In genomic region chr14:56778200-56778932, GRCm38 (mm10) we compare ENCODE assay signal across 8 mouse cellular contexts. TPM values are rescaled to one million over a fixed set of nuclear protein-coding genes. Genes with fewer than 3 reads are reported as not detected.
DNase-seq lines count a peak whose midpoint lies in the region; ATAC-seq lines count a peak whose summit lies in the region.

Pspc1 (minus strand) TSS chr14:56778316.

- peak; percentile 85 for ATAC-seq in megakaryocyte progenitor cell, adult 5-6 weeks (replicated peaks; ENCODE audit: poor library complexity)

- DNase-seq in adipocyte (ENCODE audit: low spot score), result peak; percentile 95
- DNase-seq in embryo, embryonic 10 days (ENCODE audit: low spot score), result peak; percentile 99
- peak; percentile 97 for DNase-seq in gastrocnemius, postnatal 10 days
- peak; percentile 98 for DNase-seq in induced T-regulatory cell, adult 2 months (ENCODE audit: low read depth)
- peak; percentile 91 to 98 for DNase-seq in left cerebral cortex, adult 9 months (ENCODE audit: low spot score in 2 of 2)
- DNase-seq in right cerebral cortex, postnatal 14 days, result peak; percentile 97
- DNase-seq in urinary bladder, postnatal 36 days (ENCODE audit: low spot score in 2 of 2), result peak; percentile 96 to 97

RNA-seq across cellular contexts. Expression of gene Pspc1, which starts in this region (rescaled TPM):
- total RNA-seq in gastrocnemius, postnatal 10 days (2021), result 10 to 100 TPM; 15.6 to 17.8 TPM
- total RNA-seq in megakaryocyte progenitor cell, adult 5-6 weeks (2015), result 49.9 and 53.3 TPM in 2 replicates
- 119 and 174 TPM in 2 replicates for total RNA-seq in megakaryocyte progenitor cell, adult 5-6 weeks (2017)

Comparison
In these comparisons a context has a peak if more than half of its experiments do, and no peak if none do; other contexts are left out.
1. Peak in every context shown above with its lines: DNase-seq and ATAC-seq.